Mouse (Mus musculus): ENCODE measurements around the gene Ddah1.

- TF ChIP-seq CTCF (IDR thresholded peaks at IDR 0.05; ENCODE audit: low read depth, low read length) (no peak), POLR2A (IDR thresholded peaks at IDR 0.05; ENCODE audit: insufficient read depth, low read length) (no peak)
Measured at GRCm38 (mm10) chr3:145763642-145763972, 5.1 kb downstream of the Ddah1 start.

Data from ES-Bruce4 (cell line).